Mouse (Mus musculus) hindbrain, embryonic 11.5 days (tissue): ENCODE data around the gene Elmo1. TPM values are rescaled to one million over a fixed set of nuclear protein-coding genes. Genes with fewer than 3 reads are reported as not detected.
A peak's percentile ranks its signal among the peaks of the same experiment; 100 is the strongest.

Experiments
- ATAC-seq: fragments of 200-750 bp; cut with Nextera tagmentation; 2 replicates; pipeline ENCODE4 v1.8.0; 2017; ENCODE audit warnings: mild to moderate bottlenecking, moderate TSS enrichment, moderate library complexity; ENCODE audit not compliant: low FRiP score
- DNase-seq: peaks from one replicate; pipeline ENCODE4 v3.0.0-alpha.2; 2015; ENCODE audit warnings: low spot score
- H3K27ac ChIP-seq: fragments of 300-500 bp; sonication (generic); 2 replicates; pipeline ENCODE4 v1.5.1; 2014; ENCODE audit warnings: mild to moderate bottlenecking, low read depth, low read length
- H3K27me3 ChIP-seq: fragments of 300-500 bp; sonication (generic); 2 replicates; pipeline ENCODE4 v1.6.1; 2014; ENCODE audit warnings: mild to moderate bottlenecking, low read length, moderate library complexity, mixed read lengths; ENCODE audit not compliant: control insufficient read depth, insufficient read depth
- H3K36me3 ChIP-seq: fragments of 300-500 bp; sonication (generic); 2 replicates; pipeline ENCODE4 v1.6.1; 2014; ENCODE audit warnings: mild to moderate bottlenecking, low read length, moderate library complexity, mixed read lengths; ENCODE audit not compliant: control insufficient read depth, insufficient read depth
- H3K4me1 ChIP-seq: fragments of 300-500 bp; sonication (generic); replicated peaks from 2 replicates; pipeline ENCODE4 v1.6.1; 2014; ENCODE audit warnings: low read length, mixed read lengths; ENCODE audit not compliant: control insufficient read depth, insufficient read depth
- H3K4me2 ChIP-seq: fragments of 300-500 bp; sonication (generic); replicated peaks from 2 replicates; pipeline ENCODE4 v1.6.1; 2014; ENCODE audit warnings: mild to moderate bottlenecking, low read depth, low read length
- H3K4me3 ChIP-seq: fragments of 300-500 bp; sonication (generic); 2 replicates; pipeline ENCODE4 v1.5.1; 2014; ENCODE audit warnings: low read depth, low read length
- H3K9ac ChIP-seq: fragments of 300-500 bp; sonication (generic); 2 replicates; pipeline ENCODE4 v1.6.1; 2014; ENCODE audit warnings: low read depth, low read length
- H3K9me3 ChIP-seq: fragments of 300-500 bp; sonication (generic); 2 replicates; pipeline ENCODE4 v1.6.1; 2016; ENCODE audit warnings: low read length; ENCODE audit not compliant: control insufficient read depth
- WGBS: fragments of 180-500 bp; shearing (Covaris S2); extraction: QIAGEN DNeasy Blood & Tissue Kit; methylation state at CpG from one replicate; pipeline ENCODE4 v1.1.7; 2014; 5-methylcytosine and 5-hydroxymethylcytosine counted together
- polyA plus RNA-seq: library from polyadenylated mRNA; unstranded; fragments of >200 nt; fragmentation: Nextera tagmentation; extraction: Ambion mirVana; gene quantifications from 2 replicates; pipeline ENCODE4 v1.2.1, GENCODE M21; 2014

Elmo1 gene
- polyA plus RNA-seq, 1 experiment from 2014 or later = 22.9 TPM

DNA sequence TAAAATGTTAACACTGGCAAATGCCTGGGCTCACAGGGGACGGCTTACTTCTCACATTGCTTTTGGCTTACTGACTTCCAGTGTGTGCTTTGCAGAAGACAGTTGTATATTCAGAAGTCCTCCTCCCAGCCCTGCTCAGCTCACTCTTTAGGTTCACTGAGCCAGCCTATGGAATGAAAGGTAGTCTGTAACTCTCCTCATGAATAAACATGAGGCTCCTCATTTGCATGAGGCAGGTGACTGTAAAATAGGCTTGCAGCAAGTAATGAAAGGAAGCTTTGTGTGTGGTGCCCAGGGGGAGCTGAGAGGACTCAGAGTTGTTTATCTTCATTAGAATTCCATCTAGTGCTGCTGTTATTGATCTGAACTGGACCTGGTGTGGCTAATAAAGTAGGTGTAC lies 364.0 kb downstream of the Elmo1 start:
- WGBS = 80% methylated on average over 1 of the region's 1 CpGs
- H3K9me3 ChIP-seq = no peaks in the 10 kb centered on the region
- H3K4me2 ChIP-seq = no peak overlapping the region
- peak; percentile 78 for ATAC-seq
- H3K36me3 ChIP-seq = no peaks in the 10 kb centered on the region
- peak overlapping the region; percentile 30; the same call in 1 of the 2 replicates for H3K27ac ChIP-seq
- no peaks in the 10 kb centered on the region for H3K27me3 ChIP-seq
- H3K4me1 ChIP-seq = peaks cover 2% of the 10 kb centered on the region; the same call in 1 of the 2 replicates
- DNase-seq = peak; percentile 31
- H3K9ac ChIP-seq = no peak overlapping the region
- no peak overlapping the region for H3K4me3 ChIP-seq

DNA sequence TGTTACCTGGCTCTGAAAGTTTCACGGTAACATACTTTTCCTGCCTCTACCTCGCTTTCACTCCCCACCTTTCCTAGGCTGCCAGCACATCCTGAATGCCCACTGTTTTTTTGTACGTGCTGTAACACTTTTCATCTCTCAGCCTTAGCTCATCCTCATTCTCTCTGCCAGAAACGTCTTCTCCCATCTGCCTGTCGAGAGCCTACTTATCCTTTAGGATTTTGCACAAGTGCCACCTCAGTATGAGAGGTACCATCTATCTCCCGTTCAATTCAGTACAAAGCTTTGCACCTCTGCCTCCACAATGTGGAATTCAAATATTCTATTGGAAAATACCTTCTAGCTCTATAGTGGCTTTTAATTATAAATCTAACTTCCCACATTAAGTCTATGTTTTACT lies 369.7 kb downstream of the Elmo1 start:
- WGBS = 92% methylated on average over 6 of the region's 6 CpGs
- no peak for ATAC-seq

DNA sequence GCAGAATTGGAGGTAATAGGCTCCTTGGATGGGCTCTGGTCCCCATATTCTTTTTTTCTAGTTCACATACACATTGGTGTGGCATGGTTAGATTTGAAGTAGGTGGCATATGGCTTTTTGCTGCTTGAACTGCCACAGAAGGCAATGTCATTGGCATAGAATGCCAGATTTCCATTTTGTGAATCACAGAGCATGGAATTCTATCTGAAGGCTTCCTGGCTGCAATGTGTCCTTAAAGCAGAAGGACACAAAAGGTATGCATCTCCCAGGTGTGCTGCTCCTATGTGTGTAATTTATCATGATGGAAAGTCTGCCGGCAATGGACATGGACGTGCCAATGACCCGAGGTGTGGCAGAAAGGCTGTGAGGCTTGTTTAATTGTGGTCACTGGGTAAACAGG lies 371.2 kb downstream of the Elmo1 start:
- no peaks in the 10 kb centered on the region for H3K9me3 ChIP-seq
- no peak overlapping the region for H3K27ac ChIP-seq
- no peak overlapping the region for H3K4me3 ChIP-seq
- 90% methylated on average over 3 of the region's 3 CpGs for WGBS
- H3K4me2 ChIP-seq = no peak overlapping the region
- H3K9ac ChIP-seq = no peak overlapping the region
- no peaks in the 10 kb centered on the region for H3K36me3 ChIP-seq
- no peaks in the 10 kb centered on the region for H3K27me3 ChIP-seq
- ATAC-seq (no peak), DNase-seq (no peak)
- no peaks in the 10 kb centered on the region for H3K4me1 ChIP-seq

More for the DNA sequence above, 369.7 kb downstream of the Elmo1 start:
- Histone ChIP-seq H3K4me2 (no peak overlapping the region), H3K4me1 (no peaks in the 10 kb centered on the region), H3K9me3 (no peaks in the 10 kb centered on the region), H3K27me3 (no peaks in the 10 kb centered on the region), H3K9ac (no peak overlapping the region), H3K36me3 (no peaks in the 10 kb centered on the region), H3K27ac (no peak overlapping the region), H3K4me3 (no peak overlapping the region)
- DNase-seq = no peak

DNA sequence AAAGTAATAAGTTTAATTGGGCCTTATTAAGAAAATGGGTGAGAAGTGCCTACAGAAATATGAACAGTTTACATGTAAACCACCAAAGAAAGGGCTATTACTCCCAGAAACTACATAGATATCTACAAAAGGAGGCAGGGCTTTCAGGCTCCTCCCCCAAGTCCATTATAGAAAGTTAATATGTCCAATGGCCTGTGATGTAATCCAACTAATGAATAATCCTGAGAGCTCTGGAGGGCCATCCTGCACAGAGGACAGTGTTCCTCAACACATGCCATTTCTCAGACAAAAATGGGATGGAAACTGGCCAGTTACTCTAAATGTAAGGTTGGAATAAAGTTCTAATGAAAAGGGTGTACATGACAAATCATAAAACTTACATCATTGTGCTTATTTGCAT lies 373.8 kb downstream of the Elmo1 start:
- H3K27ac ChIP-seq = no peak overlapping the region
- H3K9me3 ChIP-seq = no peaks in the 10 kb centered on the region
- H3K4me1 ChIP-seq = no peaks in the 10 kb centered on the region
- no peak overlapping the region for H3K9ac ChIP-seq
- ATAC-seq = no peak
- no peak overlapping the region for H3K4me2 ChIP-seq
- no peak overlapping the region for H3K4me3 ChIP-seq
- H3K27me3 ChIP-seq = no peaks in the 10 kb centered on the region
- no peaks in the 10 kb centered on the region for H3K36me3 ChIP-seq
- no peak for DNase-seq

- DNase-seq = no peak
Observed at GRCm38 (mm10) chr13:20467381-20467780, 377.0 kb downstream of the Elmo1 start.

DNA sequence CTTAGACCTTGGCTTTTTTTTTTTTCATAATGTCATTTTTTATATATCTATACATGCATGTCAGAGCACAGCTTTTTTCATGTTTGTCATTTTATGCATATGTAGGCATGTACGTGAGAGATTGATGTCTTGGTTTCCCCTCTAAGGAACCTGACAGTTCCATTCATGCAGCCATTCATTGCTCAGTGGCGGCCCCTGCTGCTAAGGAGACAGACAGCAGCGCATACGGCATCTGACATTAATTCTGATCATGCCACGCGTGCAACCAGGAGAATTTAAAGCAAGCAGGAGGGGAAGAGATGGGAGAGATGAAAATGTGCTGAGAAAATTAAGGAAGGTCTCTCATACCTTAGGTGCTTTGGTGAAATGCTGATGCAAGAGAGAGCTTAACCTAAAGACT lies 381.3 kb downstream of the Elmo1 start:
- H3K9me3 ChIP-seq = no peaks in the 10 kb centered on the region
- H3K4me2 ChIP-seq = peak overlapping the region; percentile 35
- 10% methylated on average over 6 of the region's 6 CpGs for WGBS
- no peaks in the 10 kb centered on the region for H3K4me1 ChIP-seq
- ATAC-seq (peak; percentile 58), DNase-seq (peak; percentile 87)
- H3K27ac ChIP-seq = peak overlapping the region; percentile 62; the same call in 1 of the 2 replicates
- peak overlapping the region; percentile 27; the same call in 1 of the 2 replicates for H3K4me3 ChIP-seq
- no peaks in the 10 kb centered on the region for H3K27me3 ChIP-seq
- no peaks in the 10 kb centered on the region for H3K36me3 ChIP-seq
- no peak overlapping the region for H3K9ac ChIP-seq

More at GRCm38 (mm10) chr13:20467381-20467780, 377.0 kb downstream of the Elmo1 start:
- Histone ChIP-seq H3K4me1 (no peaks in the 10 kb centered on the region), H3K9me3 (no peaks in the 10 kb centered on the region), H3K4me2 (no peak overlapping the region), H3K9ac (no peak overlapping the region), H3K36me3 (no peaks in the 10 kb centered on the region), H3K27me3 (no peaks in the 10 kb centered on the region), H3K27ac (no peak overlapping the region), H3K4me3 (no peak overlapping the region)
- ATAC-seq = no peak
- WGBS = 84% methylated on average over 1 of the region's 1 CpGs

GRCm38 (mm10) chr13:20472301-20472831 lies 382.0 kb downstream of the Elmo1 start:
- Histone ChIP-seq H3K9ac (no peak overlapping the region), H3K9me3 (no peaks in the 10 kb centered on the region), H3K27me3 (no peaks in the 10 kb centered on the region), H3K36me3 (no peaks in the 10 kb centered on the region), H3K27ac (peak overlapping the region; percentile 69), H3K4me3 (peak overlapping the region; percentile 27; the same call in 1 of the 2 replicates), H3K4me1 (no peaks in the 10 kb centered on the region), H3K4me2 (peak overlapping the region; percentile 35)
- WGBS = 38% methylated on average over 10 of the region's 10 CpGs
- peak; percentile 90 for ATAC-seq
- DNase-seq = peak; percentile 66

DNA sequence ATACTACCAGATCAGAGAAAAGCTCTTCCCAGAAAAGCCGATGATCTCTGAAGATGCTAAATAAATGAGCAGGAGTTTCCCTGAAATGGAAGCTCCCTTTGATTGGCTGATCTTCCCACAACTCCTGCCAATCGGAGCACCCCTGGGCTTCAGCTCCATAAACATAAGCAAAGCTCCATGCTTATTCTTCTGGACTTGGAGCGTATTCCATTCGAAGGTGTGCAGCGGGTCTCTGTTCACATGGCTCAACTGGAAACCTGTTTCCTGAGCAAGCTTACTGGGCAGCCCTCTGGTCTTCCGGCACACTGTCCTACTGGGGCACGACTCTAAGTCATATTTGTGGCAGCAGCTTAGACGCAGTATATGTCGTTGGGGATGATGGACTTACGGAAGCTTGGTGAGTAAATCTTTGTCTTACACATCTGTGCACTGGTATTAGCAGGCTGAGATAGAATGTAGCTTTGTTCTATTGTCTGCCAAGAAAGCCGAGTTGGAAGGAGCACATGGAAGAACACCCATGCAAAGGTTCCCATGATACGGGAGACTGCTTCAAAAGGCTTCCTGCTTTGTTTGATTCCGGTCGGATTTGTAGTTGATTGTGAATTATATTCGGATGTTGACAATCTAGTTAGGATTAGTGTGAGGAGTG lies 382.6 kb downstream of the Elmo1 start:
- 78% methylated on average over 15 of the region's 15 CpGs for WGBS
- H3K27me3 ChIP-seq = no peaks in the 10 kb centered on the region
- H3K9me3 ChIP-seq = no peaks in the 10 kb centered on the region
- no peaks in the 10 kb centered on the region for H3K36me3 ChIP-seq
- peak overlapping the region; percentile 27 for H3K4me3 ChIP-seq
- ATAC-seq (peak; percentile 74), DNase-seq (peak; percentile 29)
- peak overlapping the region; percentile 35 for H3K4me2 ChIP-seq
- peak overlapping the region; percentile 20; the same call in 1 of the 2 replicates for H3K9ac ChIP-seq
- H3K4me1 ChIP-seq = no peaks in the 10 kb centered on the region
- peak overlapping the region; percentile 69 for H3K27ac ChIP-seq

- peak overlapping the region; percentile 35 for H3K4me2 ChIP-seq
- H3K36me3 ChIP-seq = no peaks in the 10 kb centered on the region
- no peaks in the 10 kb centered on the region for H3K9me3 ChIP-seq
- peak overlapping the region; percentile 69; the same call in 1 of the 2 replicates for H3K27ac ChIP-seq
- H3K4me1 ChIP-seq = no peaks in the 10 kb centered on the region
- ATAC-seq = no peak
- DNase-seq = no peak
- WGBS = 76% methylated on average over 7 of the region's 7 CpGs
- H3K27me3 ChIP-seq = no peaks in the 10 kb centered on the region
- peak overlapping the region; percentile 27 for H3K4me3 ChIP-seq
- peak overlapping the region; percentile 20 for H3K9ac ChIP-seq
Observed at GRCm38 (mm10) chr13:20473641-20474078, 383.3 kb downstream of the Elmo1 start.
